Mouse (Mus musculus) mature B cell (primary cell): ENCODE results near the gene Mmel1.

Experiments used
- in situ Hi-C: fragments of 300-500 bp; cut with MboI; formaldehyde crosslinking; loops from 2 replicates; pipeline ENCODE4 v1.14.3; 2019

Gene Mmel1

DNA sequence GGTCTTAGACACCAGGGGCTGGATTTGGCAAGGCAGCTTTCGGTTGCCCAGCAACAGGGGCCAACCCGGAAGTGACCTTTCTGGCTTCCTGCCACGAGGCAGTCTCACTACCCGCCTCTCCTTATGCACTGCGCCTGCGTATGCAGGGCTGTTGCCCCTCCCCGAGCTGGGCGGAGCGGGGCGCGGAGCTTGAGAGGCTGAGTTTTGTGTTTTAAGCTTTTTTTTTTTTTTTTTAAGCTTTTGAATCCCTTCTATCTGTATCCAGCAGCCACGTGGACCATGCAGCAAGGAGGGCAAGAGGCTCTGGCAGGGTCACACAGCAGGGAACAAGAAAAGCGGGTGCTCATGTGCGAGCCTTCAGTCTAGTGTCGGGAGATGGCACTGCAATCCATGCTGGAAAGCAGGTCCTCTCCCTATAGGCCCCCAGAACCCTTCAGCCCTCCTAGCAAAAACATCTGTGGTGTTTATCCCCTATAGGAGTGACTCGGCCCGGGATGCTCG is 5.1 kb upstream of the Mmel1 start:
- in situ Hi-C loops, result no loop called here

DNA sequence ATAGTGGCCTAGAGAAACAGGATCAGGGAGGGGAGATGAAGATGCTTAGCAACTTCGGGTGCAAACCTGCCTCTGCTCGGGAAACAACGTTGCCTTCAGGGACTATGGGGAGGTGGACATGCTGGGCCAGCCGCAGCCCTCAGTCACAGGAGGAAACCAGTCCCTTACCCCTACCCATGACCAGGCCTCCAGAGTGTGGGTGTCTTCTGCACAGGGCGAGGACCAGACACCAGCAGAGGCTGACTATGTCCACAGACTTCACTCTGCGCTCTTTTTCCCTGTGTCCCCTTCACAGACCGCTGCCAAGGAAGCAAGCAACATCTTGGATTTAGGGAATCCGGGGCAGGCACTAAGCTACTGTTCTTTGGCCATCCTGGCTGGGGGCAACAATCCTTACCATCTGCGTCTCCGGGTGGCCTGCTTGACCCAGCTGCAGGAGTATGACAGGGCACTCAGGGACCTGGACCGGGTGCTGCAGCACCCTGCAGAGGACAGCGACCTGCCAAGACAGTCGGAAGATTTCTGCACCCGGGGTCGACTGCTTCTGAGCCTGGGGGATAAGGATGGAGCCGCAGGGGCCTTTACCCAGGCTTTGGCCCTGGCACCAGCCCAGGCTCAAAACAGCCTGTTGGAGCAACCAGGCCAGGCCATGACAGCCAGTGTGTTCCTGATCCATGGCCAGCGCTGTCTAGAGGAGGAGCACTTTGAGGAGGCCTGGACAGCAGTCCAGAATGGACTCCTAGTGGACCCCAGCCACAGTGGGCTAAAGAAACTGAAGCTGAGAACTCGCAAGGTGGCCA is 4.2 kb upstream of the Mmel1 start:
- in situ Hi-C loops, result no loop called here

DNA sequence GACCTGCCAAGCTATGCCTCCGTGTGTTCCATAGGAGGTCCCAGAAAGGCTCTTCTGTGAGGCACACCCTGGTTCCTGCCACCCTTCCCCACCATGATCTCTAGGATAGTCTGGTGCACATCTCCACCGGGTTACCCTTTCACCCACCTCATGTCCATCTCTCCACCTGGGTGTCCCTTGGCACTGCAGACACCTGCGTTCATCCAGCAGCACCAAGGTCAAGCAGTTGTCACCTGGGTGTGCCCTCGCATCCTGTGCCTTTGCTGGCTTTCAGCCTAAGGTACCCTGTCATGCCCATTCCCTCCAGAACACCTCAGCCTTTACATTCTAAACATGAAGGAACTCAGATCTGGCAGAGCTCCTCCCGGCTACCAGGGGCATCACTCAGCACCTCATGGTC is 3.0 kb upstream of the Mmel1 start:
- in situ Hi-C loops, result no loop called here

- in situ Hi-C loops, result no loop called here
Measured at GRCm38 (mm10) chr4:154867257-154867656, 2.1 kb upstream of the Mmel1 start.

GRCm38 (mm10) chr4:154870721-154871120 is 1.3 kb downstream of the Mmel1 start:
- in situ Hi-C loops, result no loop called here

- in situ Hi-C loops, result no loop called here
Measured at GRCm38 (mm10) chr4:154871757-154872251, 2.4 kb downstream of the Mmel1 start.

DNA sequence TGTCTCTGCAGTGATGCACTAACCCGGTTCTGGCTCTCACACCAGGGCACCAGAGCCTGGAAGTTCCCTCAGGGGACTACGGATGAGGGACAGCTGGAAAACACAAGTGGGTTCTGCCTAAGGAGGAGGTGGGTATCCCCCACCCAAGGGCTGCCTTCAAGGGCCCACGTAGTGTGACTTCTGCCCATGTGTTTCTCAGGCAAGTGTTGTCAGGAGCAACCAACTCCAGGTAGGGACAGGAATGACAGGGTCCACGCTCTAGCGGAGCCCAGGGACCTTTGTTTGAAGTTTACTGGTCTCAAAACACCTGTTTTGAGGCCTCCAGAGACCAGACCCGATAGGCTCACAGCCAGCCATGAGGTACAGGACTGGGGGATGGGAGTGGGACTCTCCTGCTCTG is 3.8 kb downstream of the Mmel1 start:
- in situ Hi-C loops, result no loop called here

DNA sequence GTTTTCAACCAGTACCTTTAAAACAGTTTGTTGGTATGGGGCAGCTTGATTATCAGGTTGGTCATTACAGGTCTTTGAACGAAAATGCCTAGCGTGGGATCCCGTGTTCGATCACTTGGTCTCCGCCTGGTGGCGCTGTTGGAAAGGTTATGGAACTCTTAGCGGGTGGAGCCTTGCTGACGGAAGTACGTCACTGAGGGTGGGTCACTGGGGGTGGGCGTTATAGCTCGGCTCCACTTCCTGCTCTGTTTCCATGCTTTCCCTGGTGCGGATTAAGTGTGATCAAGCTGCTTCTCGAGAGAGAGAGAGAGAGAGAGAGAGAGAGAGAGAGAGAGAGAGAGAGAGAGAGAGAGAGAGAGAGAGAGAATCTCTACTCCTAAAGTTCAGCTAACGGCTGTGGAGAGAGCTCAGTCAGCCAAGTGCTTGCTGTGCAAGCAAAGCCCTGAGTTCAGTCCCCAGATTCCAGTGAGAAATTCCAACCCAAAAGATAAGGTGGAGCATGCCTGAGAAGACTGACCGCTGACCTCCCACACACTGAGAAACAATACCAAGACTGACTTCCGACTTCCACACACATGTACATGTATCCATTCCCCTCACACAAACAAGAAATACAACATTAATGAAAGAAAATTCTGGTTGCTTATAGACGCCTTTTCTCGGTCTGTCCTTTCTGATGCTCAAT is 8.6 kb downstream of the Mmel1 start:
- in situ Hi-C loops, result loop anchor here (25.0 kb wide), 1 partner anchor 359 kb away; the partner anchor contains the start of gene Faap20

DNA sequence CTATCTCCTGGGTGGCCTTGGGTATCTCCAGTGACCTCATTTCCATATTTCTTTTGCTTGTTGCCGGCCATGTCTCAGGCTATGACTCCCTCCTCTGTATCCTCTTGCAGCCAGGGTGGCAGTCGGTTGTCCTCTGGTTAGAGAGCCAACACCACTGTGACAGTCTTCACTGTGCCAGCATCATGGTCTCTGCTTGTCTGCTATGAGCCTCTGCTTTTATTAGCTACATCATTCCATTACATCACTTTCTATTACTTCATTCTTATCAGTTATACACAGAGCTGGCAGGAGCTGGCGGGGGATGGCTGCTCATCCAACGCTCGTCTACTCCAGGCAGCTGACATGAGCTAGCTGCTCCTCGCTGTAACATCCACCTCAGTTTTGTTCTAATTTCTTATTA is 11.3 kb downstream of the Mmel1 start:
- in situ Hi-C loops, result loop anchor here (25.0 kb wide), 1 partner anchor 357 kb away; the partner anchor contains the start of gene Faap20

DNA sequence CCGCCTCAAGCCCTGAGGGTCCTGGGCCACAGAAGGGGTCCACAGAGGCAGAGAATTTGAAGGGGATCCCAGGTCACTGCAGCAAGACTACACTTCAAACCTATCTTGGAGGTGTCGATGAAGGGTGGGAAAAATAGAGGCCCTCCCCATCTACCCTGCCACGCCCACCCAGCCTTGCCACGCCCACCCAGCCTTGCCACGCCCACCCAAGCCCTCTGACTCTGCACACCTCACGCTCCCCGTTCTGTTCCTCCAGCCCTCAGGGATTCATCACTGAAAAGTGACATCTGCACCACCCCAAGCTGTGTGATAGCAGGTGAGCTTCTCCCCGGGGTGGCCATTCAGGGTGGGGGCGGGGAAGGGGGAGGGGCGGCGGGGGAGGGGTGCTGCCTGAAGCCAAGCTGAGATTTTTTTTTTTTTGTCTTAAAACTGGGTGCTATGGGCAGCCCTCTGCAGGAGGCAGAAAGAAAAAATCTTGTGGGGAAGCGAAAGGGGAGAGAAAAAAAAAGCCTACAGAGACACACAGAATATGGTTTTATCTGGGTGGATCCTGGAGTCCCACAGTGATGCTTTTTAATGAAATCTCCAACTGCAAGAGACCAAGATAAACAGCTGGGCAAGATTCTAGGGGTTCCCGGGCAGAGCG is 12.8 kb downstream of the Mmel1 start:
- in situ Hi-C loops, result loop anchor here (25.0 kb wide), 1 partner anchor 355 kb away; the partner anchor contains the start of gene Faap20

DNA sequence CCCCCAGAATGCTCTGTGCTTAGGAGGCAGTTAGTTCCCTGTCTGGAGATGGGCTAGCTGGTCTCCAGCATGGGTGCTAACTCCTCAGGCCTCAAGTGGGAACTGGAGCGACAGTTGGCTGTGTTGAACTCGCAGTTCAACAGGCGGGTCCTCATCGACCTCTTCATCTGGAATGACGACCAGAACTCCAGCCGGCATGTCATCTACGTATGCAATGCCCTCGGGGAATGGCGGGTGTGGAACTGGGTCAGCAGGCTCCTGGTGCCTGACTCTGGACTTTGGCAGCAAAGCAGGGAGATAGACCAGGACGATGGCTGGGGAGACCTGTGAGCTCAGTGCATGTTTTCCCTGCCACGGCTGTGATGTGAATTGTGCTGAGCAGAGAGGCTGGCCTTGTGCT is 16.0 kb downstream of the Mmel1 start:
- in situ Hi-C loops, result loop anchor here (5.0 to 25.0 kb wide), 2 partner anchors 182 to 352 kb away; partner anchors contain the start of genes Faap20 and Pex10

- in situ Hi-C loops, result loop anchor here (5.0 to 25.0 kb wide), 2 partner anchors 180 to 350 kb away; partner anchors contain the start of genes Faap20 and Pex10
Measured at GRCm38 (mm10) chr4:154886876-154887592, 17.6 kb downstream of the Mmel1 start.

GRCm38 (mm10) chr4:154887593-154888250 is 18.3 kb downstream of the Mmel1 start:
- in situ Hi-C loops, result loop anchor here (5.0 to 25.0 kb wide), 2 partner anchors 180 to 350 kb away; partner anchors contain the start of genes Faap20 and Pex10

DNA sequence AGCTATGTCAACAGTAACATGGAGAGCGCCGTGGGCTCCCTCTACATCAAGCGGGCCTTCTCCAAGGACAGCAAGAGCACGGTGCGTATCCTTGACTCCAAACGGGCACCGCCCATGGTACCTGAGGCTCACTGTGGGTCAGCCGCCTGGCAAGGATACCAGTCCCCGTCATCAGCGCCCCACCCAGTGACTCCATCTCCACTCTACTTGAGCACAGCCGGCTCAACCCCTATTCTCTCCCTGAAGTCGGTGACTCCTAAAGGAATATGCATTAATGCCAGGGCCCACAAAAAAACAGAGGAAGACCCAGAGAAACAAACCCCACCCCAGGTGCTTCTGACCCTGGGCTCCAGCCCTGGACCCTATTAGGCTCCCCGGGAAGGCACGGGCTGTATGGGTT is 21.5 kb downstream of the Mmel1 start:
- in situ Hi-C loops, result loop anchor here (25.0 kb wide), 1 partner anchor 346 kb away; the partner anchor contains the start of gene Faap20

DNA sequence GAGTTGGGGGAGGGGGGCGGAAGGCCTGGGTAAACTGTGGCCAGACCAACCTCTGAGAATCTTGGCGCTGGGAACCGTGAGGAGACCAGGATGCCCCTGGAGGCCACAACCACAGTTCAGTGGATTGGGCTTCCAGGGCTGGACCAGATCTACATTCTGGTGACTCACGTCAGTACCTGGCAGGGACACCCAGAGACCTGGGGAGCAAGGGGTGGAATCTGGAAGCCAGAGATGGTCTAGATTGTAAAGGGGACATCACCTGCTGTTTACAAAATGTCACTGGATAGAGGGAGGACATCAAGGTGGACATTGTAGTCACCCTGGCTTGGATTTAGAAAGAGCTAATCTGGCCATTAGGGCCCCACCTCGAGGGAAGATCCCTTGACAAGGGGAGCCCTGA is 26.2 kb downstream of the Mmel1 start:
- in situ Hi-C loops, result loop anchor here (25.0 kb wide), 1 partner anchor 342 kb away; the partner anchor contains the start of gene Faap20

DNA sequence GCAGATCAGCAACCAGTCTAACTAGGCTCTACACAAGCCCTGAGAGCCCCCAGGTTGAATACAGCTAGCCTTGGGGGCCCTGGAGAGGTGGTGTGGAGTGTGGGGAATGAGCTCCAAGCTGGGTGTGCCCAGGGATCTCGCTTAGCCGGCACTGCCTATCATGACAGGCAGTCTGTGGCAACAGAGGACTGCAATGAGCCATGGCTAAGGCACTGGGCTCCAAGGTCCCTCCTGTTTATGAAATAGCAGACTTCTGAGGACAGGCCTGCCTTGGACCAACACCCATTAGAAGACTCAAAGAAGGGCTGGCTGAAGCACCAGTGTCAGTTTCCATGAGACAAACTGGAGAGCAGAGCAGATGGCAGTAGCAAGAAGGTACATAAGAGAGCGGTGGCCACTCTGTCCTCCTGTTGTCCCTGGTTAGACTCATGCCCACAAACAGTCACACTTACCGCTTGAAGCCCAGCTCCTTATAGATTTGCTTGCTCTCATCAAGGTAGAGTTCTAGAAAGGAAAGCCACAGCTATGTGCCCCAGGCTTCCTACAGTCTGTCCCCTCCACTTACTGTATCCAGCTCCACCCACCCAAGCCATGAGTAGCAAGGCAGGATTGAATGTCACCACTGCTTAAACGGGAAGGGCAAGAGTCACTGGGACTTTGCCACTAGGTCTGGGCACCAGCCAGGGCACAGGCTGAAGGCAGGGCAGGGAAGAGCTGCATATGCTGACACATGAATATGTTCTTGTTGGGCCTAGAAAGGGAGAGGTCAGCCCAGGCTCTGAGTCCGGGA is 28.5 kb downstream of the Mmel1 start:
- in situ Hi-C loops, result loop anchor here (25.0 kb wide), 1 partner anchor 339 kb away; the partner anchor contains the start of gene Faap20

DNA sequence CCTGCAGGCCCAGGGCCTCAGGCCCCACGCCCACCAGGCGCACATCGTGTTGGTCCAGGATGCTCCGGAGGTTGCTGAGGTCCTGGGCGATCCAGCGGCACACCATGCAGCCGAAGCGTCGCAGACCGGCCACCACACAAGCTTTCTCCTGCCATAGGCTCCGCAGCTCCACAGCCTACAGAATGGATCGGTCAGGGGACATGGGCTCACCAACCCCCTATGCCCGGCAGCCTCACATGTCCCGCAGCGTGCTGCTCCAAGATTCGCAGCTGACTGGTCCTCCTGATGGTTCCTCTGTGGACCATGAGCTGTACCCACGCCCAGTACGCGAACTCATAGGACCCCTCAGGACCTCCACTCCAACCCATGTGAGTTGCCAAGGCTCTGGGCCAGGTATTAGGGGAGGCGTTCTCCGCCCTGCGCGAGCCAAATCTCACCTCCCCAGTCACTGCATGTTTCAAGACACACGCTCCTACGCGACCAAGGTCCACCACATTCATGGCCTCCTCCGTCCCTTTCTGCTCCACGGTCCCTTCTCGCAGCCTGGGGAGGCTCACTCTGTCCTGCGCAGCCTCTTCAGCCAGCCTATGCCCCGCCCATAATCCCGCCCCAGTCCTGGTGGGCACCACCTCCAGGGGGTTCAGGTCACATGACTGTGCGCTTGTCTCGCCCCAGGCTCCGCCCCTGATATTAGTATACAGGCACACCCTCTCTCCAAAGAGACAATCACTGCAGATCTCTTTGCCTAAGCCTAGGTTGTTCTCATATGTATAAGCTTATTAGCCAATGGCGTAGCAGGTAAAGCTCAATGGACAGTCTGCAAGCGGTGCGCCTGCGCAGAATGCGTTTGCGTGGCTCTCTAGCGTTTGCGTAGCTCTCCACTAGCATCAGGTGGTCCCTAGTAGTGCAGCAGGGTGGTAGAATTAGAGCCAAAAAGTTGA is 29.4 kb downstream of the Mmel1 start, which contains the start of gene Fam213b:
Fam213b (minus strand) TSS at position 630 of the 941 bp plus-strand sequence.
- in situ Hi-C loops, result loop anchor here (25.0 kb wide), 1 partner anchor 339 kb away; the partner anchor contains the start of gene Faap20

DNA sequence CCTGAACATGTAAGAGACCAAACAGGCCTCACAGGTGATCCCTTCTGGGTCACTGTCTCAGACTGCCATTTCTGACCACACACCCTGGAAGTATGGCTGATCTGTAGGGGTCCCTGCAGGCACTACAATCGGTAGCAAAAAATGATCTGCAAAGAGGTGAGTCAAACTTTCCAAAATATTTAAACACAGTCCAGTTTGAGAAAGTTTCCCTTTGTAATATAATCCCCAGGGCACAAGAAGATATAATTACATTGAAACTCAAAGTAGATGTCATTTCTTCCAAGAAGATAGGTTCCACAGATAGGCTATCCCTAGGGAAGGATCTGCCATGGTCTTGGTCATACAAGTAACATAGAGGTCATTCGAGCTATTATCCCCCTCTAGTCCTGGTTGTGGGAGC is 33.0 kb downstream of the Mmel1 start:
- in situ Hi-C loops, result no loop called here
